8 mouse cellular contexts compared by ENCODE assay signal in the genomic region with DNA sequence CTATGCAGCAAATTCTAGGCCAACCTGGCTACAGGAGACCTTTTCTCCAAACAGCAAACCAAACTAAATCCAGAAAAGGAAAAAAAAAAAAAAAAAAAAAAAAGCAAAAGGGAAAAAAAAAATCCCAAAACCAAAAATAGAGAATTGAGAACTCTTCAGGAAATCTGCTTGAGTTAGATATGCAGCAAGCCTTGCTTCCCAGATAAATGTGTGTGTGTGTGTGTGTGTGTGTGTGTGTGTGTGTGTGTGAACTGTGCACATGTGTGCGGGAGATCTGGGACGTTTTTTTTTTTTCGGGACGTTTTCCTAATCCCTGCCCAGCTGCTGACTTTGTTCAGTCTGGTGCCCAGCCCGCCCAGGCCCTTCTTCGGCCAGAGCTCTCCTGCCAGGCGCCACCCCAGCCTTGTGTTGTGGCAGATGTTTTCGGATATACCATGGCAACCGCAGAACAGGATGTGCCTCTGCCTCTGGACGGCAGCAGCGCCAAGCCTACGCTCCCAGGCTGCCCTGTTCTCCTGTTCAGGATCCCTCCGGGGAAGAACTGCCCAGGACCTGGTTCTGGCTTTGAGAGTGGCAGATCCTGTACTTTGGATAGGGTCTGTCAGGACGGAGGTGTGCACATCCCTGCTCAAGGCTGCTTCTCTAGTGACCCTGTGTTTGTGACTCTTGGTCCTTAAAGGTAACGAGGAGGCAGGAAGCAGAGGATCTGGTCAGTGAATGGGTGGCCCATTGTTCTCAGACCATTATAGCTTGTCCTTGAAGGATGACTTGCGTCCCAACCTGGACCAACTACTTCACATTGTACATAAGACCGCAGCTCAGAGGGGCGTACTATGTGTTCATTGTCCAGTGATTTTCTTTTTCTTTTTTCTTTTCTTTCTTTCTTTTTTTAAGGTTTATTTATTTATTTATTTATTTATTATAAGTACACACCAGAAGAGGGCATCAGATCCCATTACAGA. TPM values are rescaled to one million over a fixed set of nuclear protein-coding genes. Genes with fewer than 3 reads are reported as not detected.
DNase-seq lines count a peak whose midpoint lies in the region; ATAC-seq and TF ChIP-seq lines count a peak whose summit lies in the region.

No protein-coding gene starts in this region.

- no peak overlapping the region for H3K27ac ChIP-seq in forebrain, embryonic 16.5 days (ENCODE audit: low read length)
- peak overlapping the region; percentile 52; the same call in 1 of the 2 replicates for H3K27ac ChIP-seq in limb, embryonic 11.5 days (replicated peaks; ENCODE audit: low read depth, low read length)
- peak overlapping the region; percentile 85 for H3K27ac ChIP-seq in midbrain, embryonic 10.5 days (replicated peaks)

- peak; percentile 72 for DNase-seq in adrenal gland, adult 2 months
- peak; percentile 76 for DNase-seq in limb, embryonic 11.5 days (ENCODE audit: low spot score)
- DNase-seq in midbrain, embryonic 10.5 days (ENCODE audit: low spot score) = peak; percentile 84
- peak; percentile 30 for DNase-seq in thymus, postnatal 4 days
- DNase-seq in spleen, postnatal 14 days (ENCODE audit: low spot score in 2 of 2) = no peak

- H3K9me3 ChIP-seq in E14TG2a.4 (ENCODE audit: low read length) = peaks cover 9% of the 10 kb centered on the region
- H3K9me3 ChIP-seq in forebrain, embryonic 16.5 days (ENCODE audit: control insufficient read depth, low read length) = no peaks in the 10 kb centered on the region
- no peaks in the 10 kb centered on the region for H3K9me3 ChIP-seq in limb, embryonic 11.5 days (ENCODE audit: control insufficient read depth, low read length)
- 0 out of 2 replicates have a peak, but pooled peaks cover 5% of the 10 kb centered on the region for H3K9me3 ChIP-seq in midbrain, embryonic 10.5 days (replicated peaks)

- TF ChIP-seq CTCF in E14TG2a.4 (conservative IDR thresholded peaks at IDR 0.05; ENCODE audit: low read length) = no peak

- WGBS in forebrain, embryonic 16.5 days = 29% methylated on average over 18 of the region's 18 CpGs
- 41% methylated on average over 18 of the region's 18 CpGs for WGBS in limb, embryonic 11.5 days
- WGBS in midbrain, embryonic 10.5 days = 20% methylated on average over 18 of the region's 18 CpGs

- H3K4me2 ChIP-seq in forebrain, embryonic 16.5 days (ENCODE audit: low read length) = no peak overlapping the region
- 0 out of 2 replicates have a peak overlapping the region, but pooled peaks have one; percentile 15 for H3K4me2 ChIP-seq in limb, embryonic 11.5 days (ENCODE audit: low read depth, severe bottlenecking)

- peak overlapping the region; percentile 64 for H3K4me3 ChIP-seq in E14TG2a.4 (replicated peaks; ENCODE audit: low read length)
- H3K4me3 ChIP-seq in forebrain, embryonic 16.5 days (replicated peaks; ENCODE audit: low read length) = no peak overlapping the region
- H3K4me3 ChIP-seq in limb, embryonic 11.5 days (ENCODE audit: low read depth, low read length) = no peak overlapping the region
- H3K4me3 ChIP-seq in midbrain, embryonic 10.5 days = peak overlapping the region; percentile 33

- H3K9ac ChIP-seq in forebrain, embryonic 16.5 days (replicated peaks; ENCODE audit: low read depth, low read length) = 0 out of 2 replicates have a peak overlapping the region, but pooled peaks have one; percentile 13
- H3K9ac ChIP-seq in limb, embryonic 11.5 days (ENCODE audit: low read length) = peak overlapping the region; percentile 34; the same call in 1 of the 2 replicates

- peaks cover 49% of the 10 kb centered on the region for H3K4me1 ChIP-seq in E14TG2a.4 (replicated peaks; ENCODE audit: low read depth, low read length)
- H3K4me1 ChIP-seq in forebrain, embryonic 16.5 days (replicated peaks; ENCODE audit: control insufficient read depth, insufficient read depth, low read length) = peaks cover 5% of the 10 kb centered on the region
- H3K4me1 ChIP-seq in limb, embryonic 11.5 days (ENCODE audit: control insufficient read depth, insufficient read depth, low read length) = no peaks in the 10 kb centered on the region
- H3K4me1 ChIP-seq in midbrain, embryonic 10.5 days = peaks cover 18% of the 10 kb centered on the region

- H3K36me3 ChIP-seq in E14TG2a.4 (ENCODE audit: insufficient read depth, low read length) = no peaks in the 10 kb centered on the region
- H3K36me3 ChIP-seq in forebrain, embryonic 16.5 days (ENCODE audit: control insufficient read depth, insufficient read depth) = no peaks in the 10 kb centered on the region
- H3K36me3 ChIP-seq in limb, embryonic 11.5 days (ENCODE audit: control insufficient read depth, insufficient read depth, low read length) = no peaks in the 10 kb centered on the region
- no peaks in the 10 kb centered on the region for H3K36me3 ChIP-seq in midbrain, embryonic 10.5 days

- no peak for ATAC-seq in forebrain, embryonic 16.5 days
- ATAC-seq in hematopoietic stem cell, adult 5-6 weeks (replicated peaks in 1 of 2; ENCODE audit: insufficient read depth in 1 of 2, low FRiP score in 2 of 2, low TSS enrichment in 1 of 2, low read depth in 1 of 2, poor library complexity in 2 of 2, severe bottlenecking in 2 of 2) = peak; percentile 88
- ATAC-seq in limb, embryonic 11.5 days (ENCODE audit: insufficient number of reproducible peaks, low FRiP score, low TSS enrichment, low read depth) = 0 out of 2 replicates have a peak, but pooled peaks have one; percentile 32

- H3K27me3 ChIP-seq in E14TG2a.4 (ENCODE audit: insufficient read depth, low read length) = no peaks in the 10 kb centered on the region
- no peaks in the 10 kb centered on the region for H3K27me3 ChIP-seq in forebrain, embryonic 16.5 days (replicated peaks; ENCODE audit: control insufficient read depth, insufficient read depth, low read length)
- no peaks in the 10 kb centered on the region for H3K27me3 ChIP-seq in limb, embryonic 11.5 days (ENCODE audit: control insufficient read depth, insufficient read depth, low read length)
- no peaks in the 10 kb centered on the region for H3K27me3 ChIP-seq in midbrain, embryonic 10.5 days (ENCODE audit: low read depth, poor library complexity, severe bottlenecking)

RNA-seq across cellular contexts. Expression of a gene that starts 22.4 kb away (rescaled TPM):
- 10 to 100 TPM; 43.3 to 75.5 TPM for total RNA-seq in adrenal gland, adult 2 months (2021)
- polyA plus RNA-seq in adrenal gland, adult 2 months (2012; rRNA removed) = 29.1 and 31.3 TPM in 2 replicates
- polyA plus RNA-seq in forebrain, embryonic 16.5 days (2015; fragmentation: Nextera tagmentation; extraction: Ambion mirVana) = 230 and 234 TPM in 2 replicates
- total RNA-seq in hematopoietic stem cell, adult 5-6 weeks (2017) = 85.8 and 110 TPM in 2 replicates
- 94.9 and 107 TPM in 2 replicates for polyA plus RNA-seq in limb, embryonic 11.5 days (2014; fragmentation: Nextera tagmentation; extraction: Ambion mirVana)
- polyA plus RNA-seq in midbrain, embryonic 10.5 days (2016; fragmentation: Nextera tagmentation; extraction: Ambion mirVana) = 205 and 233 TPM in 2 replicates

Comparison
In these comparisons a context has a peak if more than half of its experiments do, and no peak if none do; other contexts are left out.
1. H3K4me3 ChIP-seq: peak in E14TG2a.4 (single experiment) and midbrain, embryonic 10.5 days (single experiment); none in forebrain, embryonic 16.5 days (single experiment) and limb, embryonic 11.5 days (single experiment).
2. DNase-seq: peak in adrenal gland, adult 2 months (single experiment), limb, embryonic 11.5 days (single experiment), midbrain, embryonic 10.5 days (single experiment) and thymus, postnatal 4 days (single experiment); none in spleen, postnatal 14 days (0 of 2).